Mouse (Mus musculus) ZHBTc4 (cell line): ENCODE measurements around the gene Mlf2.

ENCODE experiments used
- DNase-seq: peaks from one replicate; pipeline ENCODE4 v3.0.0-alpha.2; 2011; ENCODE audit warnings: low read depth, low spot score

Gene Mlf2

DNA sequence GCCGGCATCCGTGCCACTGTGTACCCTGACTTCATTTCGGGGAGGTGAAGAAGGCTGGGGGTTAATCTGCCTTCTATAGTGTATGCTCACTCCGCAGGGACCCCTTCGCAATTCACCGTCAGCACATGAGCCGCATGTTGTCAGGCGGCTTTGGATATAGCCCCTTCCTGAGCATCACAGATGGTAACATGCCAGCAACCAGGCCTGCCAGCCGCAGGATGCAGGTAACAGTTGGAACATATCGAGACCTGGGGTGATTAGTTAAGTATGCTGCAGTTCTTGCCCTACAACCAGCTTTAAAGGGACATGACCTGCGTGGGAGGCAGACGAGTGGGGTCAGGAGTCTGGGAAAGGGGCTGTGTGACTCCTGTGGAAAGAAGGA, 1.1 kb downstream of the Mlf2 start:
- DNase-seq, result no peak

DNA sequence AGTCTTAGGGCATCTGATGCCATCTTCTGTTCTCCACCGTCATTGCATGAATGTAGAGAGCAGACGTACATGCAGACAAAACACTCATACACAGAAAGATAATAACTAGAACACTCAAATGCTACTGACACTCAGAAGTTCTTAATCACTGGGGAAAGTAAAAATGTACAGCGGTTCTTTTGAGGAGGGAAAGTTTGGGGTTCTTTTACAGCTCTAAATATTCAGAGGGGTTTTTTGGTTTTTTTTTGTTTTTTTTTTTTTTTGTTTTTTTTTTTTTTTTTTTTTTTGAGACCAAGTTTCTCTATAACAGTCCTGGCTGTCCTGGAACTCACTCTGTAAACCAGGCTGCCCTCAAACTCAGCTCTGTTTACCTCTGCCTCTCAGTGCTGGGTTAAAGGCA, 1.9 kb downstream of the Mlf2 start:
- DNase-seq, result no peak

DNA sequence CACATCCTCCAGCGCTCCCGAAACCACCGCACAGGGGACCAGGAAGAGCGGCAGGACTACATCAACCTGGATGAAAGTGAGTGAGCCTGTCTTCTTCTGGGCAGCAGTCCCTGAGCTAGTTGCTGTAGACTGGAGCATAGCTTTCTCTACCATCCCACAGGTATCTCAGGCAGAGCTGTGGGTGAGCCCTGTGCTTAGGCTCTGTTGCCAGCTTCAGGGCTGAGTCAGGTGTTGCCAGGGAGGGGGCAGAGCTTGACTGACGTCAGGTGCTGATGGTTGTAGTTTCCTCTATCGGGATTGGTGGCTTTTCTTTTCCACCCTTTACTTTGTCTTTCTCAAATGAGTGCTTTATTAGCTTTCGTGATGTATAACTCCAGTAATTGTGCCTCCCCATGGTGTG, 3.5 kb downstream of the Mlf2 start:
- DNase-seq, result no peak

DNA sequence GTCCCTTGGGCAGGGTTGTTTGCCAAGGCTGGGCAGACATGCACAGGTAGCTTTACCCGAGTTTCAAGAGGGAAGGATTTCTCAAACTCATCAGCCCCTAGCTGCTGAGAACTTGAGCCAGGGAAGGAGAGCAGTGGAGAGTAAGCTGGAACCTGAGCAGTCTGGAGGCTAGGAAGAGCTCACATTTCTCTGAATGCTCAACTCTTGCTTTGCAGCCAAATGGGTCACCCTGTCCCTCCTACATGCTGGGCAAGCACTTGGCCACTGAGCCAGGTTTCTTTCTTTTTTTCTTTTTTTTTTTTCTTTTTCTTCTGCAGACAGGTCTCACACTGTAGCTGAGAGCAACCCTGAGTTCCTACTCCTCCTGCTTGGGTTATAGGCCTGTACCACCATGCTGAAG, 5.5 kb downstream of the Mlf2 start:
- DNase-seq, result no peak

DNA sequence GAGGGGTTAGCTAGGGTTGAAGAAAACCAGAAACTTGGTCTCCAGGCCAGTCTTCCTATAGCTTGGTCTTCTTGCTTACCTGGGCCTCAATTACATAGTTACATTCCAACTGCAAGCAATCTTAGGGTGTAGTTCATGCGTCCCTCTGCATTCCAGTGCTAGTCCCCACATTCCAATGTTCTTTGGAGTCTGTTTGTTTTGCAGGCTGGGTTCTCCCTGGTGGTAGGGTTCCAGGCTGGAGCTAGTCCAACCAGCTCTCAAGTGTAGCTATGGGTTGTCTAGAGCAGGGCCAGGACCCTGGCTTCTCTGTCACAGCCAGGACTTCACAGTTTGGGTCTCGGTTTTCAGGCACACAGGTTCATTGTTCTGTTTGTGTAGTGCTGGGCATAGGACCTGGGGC, 6.3 kb downstream of the Mlf2 start:
- no peak for DNase-seq

DNA sequence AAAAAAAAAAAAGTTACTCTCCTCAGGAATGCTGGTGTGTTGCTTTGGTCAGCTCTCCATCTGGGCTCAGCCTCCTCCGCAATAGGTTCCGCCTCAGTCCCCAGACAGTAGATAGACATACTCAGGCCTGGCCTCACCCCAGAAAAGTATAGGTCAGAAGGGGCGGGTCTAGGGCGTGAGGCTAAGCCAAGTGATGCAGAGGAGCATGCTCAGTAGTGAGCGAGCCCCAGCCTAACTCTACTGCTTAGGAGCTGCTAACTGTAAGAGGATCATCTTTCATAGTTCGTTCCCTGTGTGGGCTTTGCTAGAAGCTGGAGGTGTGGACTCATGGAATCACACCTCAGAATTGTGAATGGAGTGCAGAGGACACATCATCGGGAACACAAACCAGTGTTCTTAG, 7.4 kb downstream of the Mlf2 start:
- peak; percentile 57 for DNase-seq

DNA sequence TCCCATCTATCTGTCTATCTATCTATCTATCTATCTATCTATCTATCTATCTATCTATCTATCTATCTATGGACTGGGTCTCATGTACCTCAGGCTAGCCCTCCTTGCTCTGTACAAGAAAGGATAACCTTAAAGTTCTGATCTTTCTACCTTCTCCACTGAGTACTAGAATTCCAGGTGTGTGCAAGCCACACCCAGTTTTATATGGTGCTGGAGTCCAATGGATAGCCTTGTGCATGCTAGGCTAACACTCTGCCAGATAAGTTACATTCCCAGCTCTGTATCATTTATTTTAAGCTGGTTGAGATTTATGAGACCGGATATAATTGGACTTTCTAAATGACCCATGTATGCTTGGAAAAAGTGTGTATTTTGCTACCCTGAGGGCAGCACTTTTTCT, 10.5 kb downstream of the Mlf2 start:
- DNase-seq, result no peak

DNA sequence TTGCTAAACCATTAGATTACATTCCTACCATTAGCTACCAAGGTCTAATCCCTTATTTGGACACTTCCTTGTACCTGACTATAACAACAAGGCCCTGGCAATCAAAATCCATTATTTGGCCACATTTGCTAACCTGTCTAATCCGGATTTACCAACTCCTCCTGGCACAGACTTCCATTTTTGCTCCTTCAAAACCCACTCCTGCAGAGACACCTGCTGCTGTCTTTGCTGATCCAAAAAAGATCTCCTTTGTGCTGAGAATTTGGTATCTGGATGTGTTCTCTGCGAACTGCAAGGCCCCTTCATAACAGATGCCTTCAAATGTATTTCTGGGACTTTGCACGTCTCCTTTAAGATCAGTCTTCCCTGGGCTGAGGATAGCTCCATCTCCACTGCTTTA, 12.3 kb downstream of the Mlf2 start:
- peak; percentile 49 for DNase-seq

DNA sequence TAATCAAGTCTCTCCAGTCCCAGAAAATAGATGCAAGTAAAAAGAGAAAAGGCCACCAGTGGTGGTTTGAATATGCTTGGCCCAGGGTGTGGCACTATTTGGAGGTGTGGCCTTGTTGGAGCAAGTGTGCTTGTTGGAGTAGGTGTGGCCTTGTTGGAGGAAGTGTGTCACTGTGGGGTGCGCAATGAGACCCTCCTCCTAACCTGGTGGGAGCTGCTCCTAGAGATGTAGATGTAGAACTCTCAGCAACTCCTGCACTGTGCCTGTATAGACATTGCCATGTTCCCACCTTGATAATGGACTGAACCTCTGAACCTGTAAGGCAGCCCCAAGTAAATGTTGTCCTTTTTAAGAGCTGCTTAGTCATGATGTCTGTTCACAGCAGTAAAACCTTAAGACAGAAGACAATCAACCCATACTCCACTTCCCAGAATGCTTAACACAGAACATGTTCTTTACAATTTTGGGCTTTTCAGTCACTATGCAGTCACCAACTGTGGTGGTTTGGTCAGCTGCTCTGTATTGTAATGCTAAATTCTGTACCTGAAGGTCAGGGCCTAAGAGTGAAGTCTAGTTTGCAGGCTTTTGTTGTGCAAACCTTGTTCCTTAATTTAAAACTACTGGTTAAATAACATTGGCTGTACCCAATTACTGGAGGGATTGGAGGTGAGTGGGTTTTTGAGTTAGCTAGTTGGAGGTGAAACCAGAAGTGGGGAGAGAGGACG, 23.0 kb downstream of the Mlf2 start:
- peak; percentile 89 for DNase-seq

DNA sequence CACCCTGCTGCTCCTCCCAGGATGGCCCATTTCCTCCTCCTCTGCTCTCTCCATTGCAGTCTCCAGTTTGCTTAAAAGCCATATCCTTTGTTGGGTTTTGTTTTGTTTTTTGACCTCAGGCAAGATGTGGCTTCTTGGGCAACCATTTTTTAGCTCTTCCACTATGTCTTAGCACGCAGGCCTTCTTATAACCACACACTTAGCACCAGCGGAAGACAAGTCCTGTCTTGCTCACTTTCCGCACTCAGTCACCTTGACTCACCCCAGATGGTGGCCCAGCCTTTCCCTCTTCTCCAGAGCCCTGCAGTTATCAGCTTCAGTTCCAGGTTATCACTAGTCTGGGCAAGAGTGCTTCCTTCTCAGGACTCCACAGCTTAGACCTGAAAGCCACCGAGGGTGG, 24.0 kb downstream of the Mlf2 start:
- peak; percentile 56 for DNase-seq

DNA sequence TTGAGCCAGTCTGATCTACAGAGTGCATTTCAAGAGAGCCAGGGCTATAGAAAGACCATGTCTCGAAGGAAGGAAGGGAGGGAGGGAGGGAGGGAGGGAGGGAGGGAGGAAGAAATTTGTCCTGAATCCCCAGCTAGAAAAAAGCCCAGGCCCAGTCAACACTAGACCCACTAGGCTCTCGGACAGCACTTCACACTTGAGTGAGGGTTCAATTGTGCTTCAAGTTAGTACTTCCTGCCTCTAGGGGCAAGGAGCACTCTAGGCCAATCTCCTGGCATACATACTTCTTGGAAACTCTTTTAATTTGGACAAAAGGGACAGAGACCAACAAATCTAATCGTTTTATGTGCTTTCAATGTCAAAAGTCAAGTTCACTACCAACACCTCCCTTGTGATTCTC, 26.9 kb downstream of the Mlf2 start:
- DNase-seq, result no peak

DNA sequence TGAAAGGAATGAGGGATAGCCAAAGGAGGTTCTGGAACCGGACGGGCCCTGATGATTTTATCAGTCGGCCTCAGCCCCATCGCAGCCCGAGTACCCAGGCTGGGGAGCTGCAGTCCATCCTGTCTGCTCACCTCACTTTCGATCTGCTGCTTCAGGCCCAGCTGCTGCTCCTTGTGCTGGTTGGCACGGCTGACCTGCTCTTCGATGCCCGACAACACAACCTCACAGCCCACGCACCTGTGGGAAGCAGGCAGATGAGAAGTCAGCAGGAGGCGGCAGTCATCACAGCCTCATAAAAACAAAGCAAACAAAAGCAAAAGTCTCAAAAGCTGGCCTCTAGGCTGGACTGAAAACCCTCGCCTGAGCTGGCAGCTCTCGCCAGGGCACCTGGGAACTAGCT, 28.8 kb downstream of the Mlf2 start:
- no peak for DNase-seq

DNA sequence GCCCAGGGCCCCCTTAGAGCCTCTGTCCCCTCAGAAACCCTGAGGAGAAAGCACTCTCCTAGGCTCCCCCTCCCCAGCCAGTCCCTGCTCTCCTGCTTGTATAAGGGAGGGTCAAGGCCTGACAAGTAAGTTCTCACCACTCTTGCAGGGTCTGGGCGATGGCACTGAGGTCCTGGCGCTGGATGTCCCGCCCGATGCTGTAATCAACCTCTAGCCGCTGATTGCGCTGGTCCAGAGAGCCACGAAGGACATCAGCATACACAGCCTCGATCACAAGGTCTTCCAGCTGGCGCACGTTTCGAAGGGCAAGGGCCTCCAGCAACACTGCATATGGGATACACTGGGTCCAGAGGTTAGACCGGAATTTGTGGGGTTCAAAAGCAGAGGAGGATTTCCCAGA, 29.8 kb downstream of the Mlf2 start:
- no peak for DNase-seq

DNA sequence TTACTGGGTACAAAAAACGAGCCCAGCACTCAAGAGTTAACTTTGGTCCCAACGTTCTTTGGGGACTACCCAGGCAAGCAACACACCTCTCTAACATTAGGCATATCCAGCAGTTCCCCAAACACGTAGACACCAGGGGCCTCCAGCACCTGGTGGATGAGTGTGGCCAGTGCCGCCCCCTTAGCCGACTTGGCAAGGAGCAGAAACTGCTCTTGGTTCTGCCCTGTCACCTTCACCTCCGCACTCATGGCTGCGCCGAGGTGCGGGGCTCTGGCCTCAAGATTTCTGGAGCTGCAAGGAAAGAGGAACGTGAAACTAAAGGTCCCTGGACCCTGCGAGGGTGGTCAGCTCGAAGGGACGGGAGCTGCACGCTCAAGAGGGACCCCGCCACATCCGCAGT, 33.5 kb downstream of the Mlf2 start:
- peak; percentile 65 for DNase-seq

DNA sequence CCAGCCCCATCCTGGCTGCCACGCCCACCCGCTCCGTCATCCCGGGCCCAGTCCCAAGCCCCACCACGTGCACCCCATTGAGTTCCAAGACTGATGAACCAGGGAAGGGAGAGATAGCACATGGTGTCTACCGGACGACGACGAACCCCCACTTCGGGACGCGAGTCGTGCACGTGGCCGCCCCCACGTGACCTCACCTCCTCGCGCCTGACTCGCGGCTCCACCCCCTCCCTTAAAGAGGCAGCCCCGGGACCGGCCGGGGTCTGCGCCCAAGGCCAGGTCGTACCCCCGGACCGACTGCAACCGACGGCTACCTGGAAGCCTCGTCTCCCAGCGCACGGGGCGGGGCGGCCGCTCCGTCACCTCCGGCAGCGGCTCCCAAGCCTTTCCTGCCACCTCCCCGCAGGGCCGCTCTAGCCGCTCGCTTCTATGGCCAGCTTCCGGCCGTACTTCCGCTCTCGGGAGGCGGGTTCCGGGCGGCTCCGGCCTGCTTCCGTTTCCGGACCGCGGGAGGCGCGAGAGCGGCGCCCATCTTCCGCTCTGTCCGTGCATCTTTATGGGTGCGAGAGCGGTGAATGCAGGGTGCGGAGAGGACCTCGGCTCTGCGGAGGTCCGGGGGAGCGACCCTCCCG, 34.0 kb downstream of the Mlf2 start, which contains the start of gene Cops7a:
TSS of gene Cops7a (minus strand) at position 451 of the 632 bp plus-strand sequence.
- peak; percentile 98 for DNase-seq

DNA sequence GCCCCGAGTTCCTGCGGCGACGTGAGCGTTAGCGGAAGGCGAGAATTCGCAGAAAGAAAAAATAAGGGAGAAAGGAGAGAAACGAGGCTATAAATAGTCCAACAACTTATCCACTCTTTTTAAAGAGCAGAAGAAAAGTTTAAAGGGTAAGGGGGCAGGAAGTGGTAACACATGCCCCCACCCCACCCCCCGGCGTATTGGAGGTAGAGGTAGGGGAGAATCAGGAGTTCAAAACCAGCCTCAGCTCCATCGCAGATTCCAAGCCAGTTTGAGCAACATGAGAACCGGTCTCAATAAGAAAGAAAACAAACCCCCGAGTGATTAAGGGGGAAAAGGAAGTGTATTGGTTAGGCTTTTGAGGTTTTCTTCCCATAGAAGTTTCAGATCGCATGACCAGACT, 34.6 kb downstream of the Mlf2 start:
- DNase-seq, result peak; percentile 42

DNA sequence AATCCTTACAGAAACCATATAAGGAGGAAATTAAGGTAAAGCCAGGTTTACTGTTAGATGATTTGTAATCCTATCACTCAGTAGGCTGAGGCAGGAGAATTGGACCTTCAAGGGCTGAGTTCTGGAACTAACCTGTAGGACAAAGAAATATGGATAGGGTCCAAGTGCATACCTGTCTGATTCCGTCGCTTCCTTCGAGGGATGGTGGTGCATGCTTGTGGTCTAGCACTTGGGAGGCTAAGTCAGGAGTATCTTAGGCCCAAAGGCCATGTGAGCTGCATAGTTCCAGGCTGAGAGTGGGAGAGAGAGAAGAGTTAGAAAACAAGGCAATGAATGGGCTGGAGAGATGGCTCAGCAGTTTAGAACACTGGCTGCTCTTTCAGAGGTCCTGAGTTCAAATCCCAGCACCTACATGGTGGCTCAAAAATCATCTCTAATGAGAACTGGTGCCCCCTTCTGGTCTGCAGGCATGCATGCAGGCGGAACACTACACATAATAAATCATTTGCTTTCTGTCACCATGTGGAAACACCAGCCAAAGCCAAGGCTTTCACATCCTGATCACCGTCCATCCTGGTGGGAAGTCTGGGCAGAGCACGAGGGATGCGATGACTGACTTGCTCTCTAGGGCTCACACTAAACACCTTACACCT, 35.4 kb downstream of the Mlf2 start:
- DNase-seq, result peak; percentile 83

DNA sequence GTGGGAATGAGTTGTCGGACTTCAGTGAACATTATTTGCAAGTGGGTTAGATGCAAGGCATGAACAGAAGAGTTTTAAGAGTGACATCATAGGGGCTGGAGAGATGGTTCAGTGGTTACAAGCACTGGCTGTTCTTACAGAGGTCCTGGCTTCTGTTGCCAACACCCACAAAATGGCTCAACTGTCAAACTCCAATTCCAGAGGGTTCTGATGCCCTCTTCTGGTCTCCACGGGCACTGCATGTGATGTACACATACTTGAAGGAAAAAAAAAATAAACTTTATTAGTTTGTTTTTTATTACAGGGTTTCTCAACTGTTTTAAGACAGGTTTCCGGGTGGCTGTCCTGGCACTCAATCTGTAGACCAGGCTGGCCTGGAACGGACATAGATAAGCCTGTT, 36.6 kb downstream of the Mlf2 start:
- DNase-seq, result peak; percentile 83
